Comparison of ENCODE assay signal across 26 mouse cellular contexts in genomic region chr11:41261254-41261653, GRCm38 (mm10).
DNase-seq lines count a peak whose midpoint lies in the region; ATAC-seq and TF ChIP-seq lines count a peak whose summit lies in the region.
"Had no signal": no experiment of that assay in that cellular context is flagged by ENCODE, and none has a peak within 500 bp of the region (broad histone marks: within the 10 kb centered on the region; RNA-seq: fewer than 3 reads in every experiment).

No protein-coding gene starts in this region.

- H3K9ac ChIP-seq in forebrain, embryonic 11.5 days (ENCODE audit: low read length) = no peak overlapping the region
- H3K9ac ChIP-seq in forebrain, postnatal 0 days = no peak overlapping the region
- no peak overlapping the region for H3K9ac ChIP-seq in forebrain, embryonic 15.5 days (replicated peaks)
- H3K9ac ChIP-seq: embryonic facial prominence, embryonic 13.5 days; heart, embryonic 12.5 days; heart, embryonic 15.5 days; hindbrain, embryonic 13.5 days; intestine, embryonic 15.5 days had no signal

- H3K9me3 ChIP-seq in forebrain, embryonic 11.5 days (ENCODE audit: control insufficient read depth, low read length) = no peaks in the 10 kb centered on the region
- no peaks in the 10 kb centered on the region for H3K9me3 ChIP-seq in forebrain, postnatal 0 days (ENCODE audit: low read length)
- H3K9me3 ChIP-seq in forebrain, embryonic 15.5 days = no peaks in the 10 kb centered on the region
- H3K9me3 ChIP-seq: embryonic facial prominence, embryonic 10.5 days; embryonic facial prominence, embryonic 13.5 days; heart, embryonic 12.5 days; heart, embryonic 15.5 days; hindbrain, embryonic 10.5 days; hindbrain, embryonic 13.5 days; intestine, embryonic 15.5 days had no signal

- H3K4me2 ChIP-seq in forebrain, embryonic 11.5 days (ENCODE audit: low read depth, low read length, severe bottlenecking) = no peak overlapping the region
- no peak overlapping the region for H3K4me2 ChIP-seq in forebrain, postnatal 0 days (ENCODE audit: low read depth)
- no peak overlapping the region for H3K4me2 ChIP-seq in forebrain, embryonic 15.5 days (replicated peaks)
- H3K4me2 ChIP-seq: embryonic facial prominence, embryonic 13.5 days; heart, embryonic 12.5 days; heart, embryonic 15.5 days; hindbrain, embryonic 13.5 days; intestine, embryonic 15.5 days had no signal

- no peak for TF ChIP-seq CTCF in forebrain, postnatal 0 days (IDR thresholded peaks at IDR 0.05; ENCODE audit: low read depth)
- TF ChIP-seq CTCF in brain, embryonic 14.5 days (IDR thresholded peaks at IDR 0.05; ENCODE audit: borderline replicate concordance, extremely low read depth, insufficient read depth, insufficient read length) = no peak
- TF ChIP-seq CTCF in lung, adult 2 months (IDR thresholded peaks at IDR 0.05; ENCODE audit: insufficient read depth, low read length) = no peak

- no peak for DNase-seq in forebrain, embryonic 11.5 days (ENCODE audit: low spot score)
- DNase-seq in forebrain, postnatal 0 days = no peak
- peak; percentile 65 for DNase-seq in brain, embryonic 14.5 days (ENCODE audit: low read depth)
- DNase-seq in retina, postnatal 1 day = peak; percentile 21
- no peak for DNase-seq in frontal cortex, adult 2 months (ENCODE audit: extremely low spot score in 1 of 2, low spot score in 1 of 2)
- DNase-seq in lung, adult 2 months = no peak
- DNase-seq: adrenal gland, postnatal 14 days; cerebellum, adult 11-12 months; cerebellum, adult 8-10 months; cerebellum, postnatal 10 days; cerebellum, postnatal 36 days; embryo, embryonic 11 days; gastrocnemius, postnatal 25 days; heart, adult 18-20 months; heart, postnatal 10 days; heart, postnatal 36 days had no signal

- H3K4me3 ChIP-seq in forebrain, embryonic 11.5 days (ENCODE audit: low read depth, low read length) = no peak overlapping the region
- no peak overlapping the region for H3K4me3 ChIP-seq in forebrain, postnatal 0 days (ENCODE audit: low read depth, low read length)
- H3K4me3 ChIP-seq in forebrain, embryonic 15.5 days = no peak overlapping the region
- no peak overlapping the region for H3K4me3 ChIP-seq in lung, adult 2 months (replicated peaks; ENCODE audit: extremely low read depth, low read depth, low read length)
- H3K4me3 ChIP-seq: embryonic facial prominence, embryonic 10.5 days; embryonic facial prominence, embryonic 13.5 days; erythroblast, embryonic 14.5 days; heart, embryonic 12.5 days; heart, embryonic 15.5 days; hindbrain, embryonic 10.5 days; hindbrain, embryonic 13.5 days; intestine, embryonic 15.5 days had no signal

- peak; percentile 39; the same call in 1 of the 2 replicates for ATAC-seq in forebrain, embryonic 11.5 days (replicated peaks; ENCODE audit: low FRiP score)
- ATAC-seq in forebrain, postnatal 0 days = no peak
- peak; percentile 68 for ATAC-seq in forebrain, embryonic 15.5 days (replicated peaks)
- ATAC-seq: hindbrain, embryonic 16.5 days; intestine, embryonic 15.5 days had no signal

- no peak overlapping the region for H3K27ac ChIP-seq in forebrain, embryonic 11.5 days (ENCODE audit: low read depth, low read length)
- no peak overlapping the region for H3K27ac ChIP-seq in forebrain, postnatal 0 days (ENCODE audit: low read depth, low read length)
- no peak overlapping the region for H3K27ac ChIP-seq in forebrain, embryonic 15.5 days (replicated peaks)
- H3K27ac ChIP-seq: embryonic facial prominence, embryonic 10.5 days; embryonic facial prominence, embryonic 13.5 days; heart, embryonic 15.5 days; hindbrain, embryonic 10.5 days; hindbrain, embryonic 13.5 days; intestine, embryonic 15.5 days had no signal

- H3K4me1 ChIP-seq in forebrain, embryonic 11.5 days (replicated peaks; ENCODE audit: control insufficient read depth, insufficient read depth, low read length) = no peaks in the 10 kb centered on the region
- H3K4me1 ChIP-seq in forebrain, postnatal 0 days (ENCODE audit: insufficient read depth) = no peaks in the 10 kb centered on the region
- peaks cover 9% of the 10 kb centered on the region for H3K4me1 ChIP-seq in forebrain, embryonic 15.5 days
- H3K4me1 ChIP-seq in lung, adult 2 months (ENCODE audit: control insufficient read depth, insufficient read depth, low read length) = no peaks in the 10 kb centered on the region
- H3K4me1 ChIP-seq: embryonic facial prominence, embryonic 10.5 days; embryonic facial prominence, embryonic 13.5 days; heart, embryonic 12.5 days; heart, embryonic 15.5 days; hindbrain, embryonic 10.5 days; hindbrain, embryonic 13.5 days; intestine, embryonic 15.5 days had no signal

- no peaks in the 10 kb centered on the region for H3K36me3 ChIP-seq in forebrain, embryonic 11.5 days (ENCODE audit: control insufficient read depth, insufficient read depth, low read length)
- H3K36me3 ChIP-seq in forebrain, postnatal 0 days (ENCODE audit: insufficient read depth) = no peaks in the 10 kb centered on the region
- H3K36me3 ChIP-seq in forebrain, embryonic 15.5 days = no peaks in the 10 kb centered on the region
- H3K36me3 ChIP-seq: embryonic facial prominence, embryonic 10.5 days; embryonic facial prominence, embryonic 13.5 days; heart, embryonic 12.5 days; heart, embryonic 15.5 days; hindbrain, embryonic 10.5 days; hindbrain, embryonic 13.5 days; intestine, embryonic 15.5 days had no signal

- TF ChIP-seq POLR2A in brain, embryonic 14.5 days (IDR thresholded peaks at IDR 0.05; ENCODE audit: borderline replicate concordance, extremely low read depth, insufficient read depth, insufficient read length, poor library complexity, severe bottlenecking) = no peak
- TF ChIP-seq POLR2A in lung, adult 2 months (IDR thresholded peaks at IDR 0.05; ENCODE audit: borderline replicate concordance, extremely low read depth, low read depth, low read length) = no peak

- H3K27me3 ChIP-seq in forebrain, embryonic 11.5 days (ENCODE audit: control insufficient read depth, insufficient read depth, low read length) = no peaks in the 10 kb centered on the region
- no peaks in the 10 kb centered on the region for H3K27me3 ChIP-seq in forebrain, postnatal 0 days (ENCODE audit: insufficient read depth, low read length)
- H3K27me3 ChIP-seq in forebrain, embryonic 15.5 days = no peaks in the 10 kb centered on the region
- H3K27me3 ChIP-seq: embryonic facial prominence, embryonic 13.5 days; heart, embryonic 12.5 days; heart, embryonic 15.5 days; hindbrain, embryonic 13.5 days; intestine, embryonic 15.5 days had no signal

- WGBS in forebrain, embryonic 11.5 days = 70% methylated on average over 4 of the region's 4 CpGs
- WGBS in forebrain, postnatal 0 days = 35% methylated on average over 4 of the region's 4 CpGs
- WGBS in forebrain, embryonic 15.5 days = 34% methylated on average over 4 of the region's 4 CpGs
- WGBS in lung, adult 2 months = 74% methylated on average over 4 of the region's 4 CpGs

Comparison
In these comparisons a context has a peak if more than half of its experiments do, and no peak if none do; other contexts are left out.
1. DNase-seq: peak in brain, embryonic 14.5 days (single experiment) and retina, postnatal 1 day (single experiment); none in forebrain, embryonic 11.5 days (single experiment), forebrain, postnatal 0 days (single experiment), frontal cortex, adult 2 months (0 of 2) and lung, adult 2 months (single experiment).